Mouse (Mus musculus): ENCODE measurements around the gene Krt17.
"Not testable (repeated sequence)": the region's sequence is repeated elsewhere in the genome, so short reads cannot be mapped to it uniquely, and the experiment has no call there.

Krt17 gene

GRCm38 (mm10) chr11:100260514-100261234, at the start of gene Krt17:
Krt17 (minus strand) TSS chr11:100261029.
- DNase-seq (ENCODE audit: low read depth, low spot score): no peak

- DNase-seq (ENCODE audit: low read depth, low spot score): not testable (repeated sequence)
Measured at GRCm38 (mm10) chr11:100308672-100309071, 47.8 kb upstream of the Krt17 start.

GRCm38 (mm10) chr11:100307900-100308299, 47.1 kb upstream of the Krt17 start:
- no peak for DNase-seq (ENCODE audit: low read depth, low spot score)

- DNase-seq (ENCODE audit: low read depth, low spot score): no peak
Measured at GRCm38 (mm10) chr11:100301292-100301691, 40.5 kb upstream of the Krt17 start.

GRCm38 (mm10) chr11:100300293-100300692, 39.5 kb upstream of the Krt17 start:
- DNase-seq (ENCODE audit: low read depth, low spot score): peak; percentile 73

- DNase-seq (ENCODE audit: low read depth, low spot score): peak; percentile 76
Measured at GRCm38 (mm10) chr11:100298274-100299036, 37.6 kb upstream of the Krt17 start.

- no peak for DNase-seq (ENCODE audit: low read depth, low spot score)
Measured at GRCm38 (mm10) chr11:100297801-100298200, 37.0 kb upstream of the Krt17 start.

- peak; percentile 89 for DNase-seq (ENCODE audit: low read depth, low spot score)
Measured at GRCm38 (mm10) chr11:100295308-100295707, 34.5 kb upstream of the Krt17 start.

GRCm38 (mm10) chr11:100292884-100293283, 32.1 kb upstream of the Krt17 start:
- no peak for DNase-seq (ENCODE audit: low read depth, low spot score)

GRCm38 (mm10) chr11:100290235-100290634, 29.4 kb upstream of the Krt17 start:
- DNase-seq (ENCODE audit: low read depth, low spot score): no peak

- DNase-seq (ENCODE audit: low read depth, low spot score): no peak
Measured at GRCm38 (mm10) chr11:100288942-100289341, 28.1 kb upstream of the Krt17 start.

GRCm38 (mm10) chr11:100287024-100287423, 26.2 kb upstream of the Krt17 start:
- DNase-seq (ENCODE audit: low read depth, low spot score): peak; percentile 49

- no peak for DNase-seq (ENCODE audit: low read depth, low spot score)
Measured at GRCm38 (mm10) chr11:100284988-100285387, 24.2 kb upstream of the Krt17 start.

- DNase-seq (ENCODE audit: low read depth, low spot score): peak; percentile 67
Measured at GRCm38 (mm10) chr11:100282549-100282948, 21.7 kb upstream of the Krt17 start.

- DNase-seq (ENCODE audit: low read depth, low spot score): peak; percentile 88
Measured at GRCm38 (mm10) chr11:100281596-100282544, 21.0 kb upstream of the Krt17 start.

GRCm38 (mm10) chr11:100278759-100279158, 17.9 kb upstream of the Krt17 start:
- DNase-seq (ENCODE audit: low read depth, low spot score): no peak

GRCm38 (mm10) chr11:100277726-100278480, 17.1 kb upstream of the Krt17 start:
- DNase-seq (ENCODE audit: low read depth, low spot score): no peak

GRCm38 (mm10) chr11:100275466-100275865, 14.6 kb upstream of the Krt17 start:
- no peak for DNase-seq (ENCODE audit: low read depth, low spot score)

GRCm38 (mm10) chr11:100274719-100275118, 13.9 kb upstream of the Krt17 start:
- no peak for DNase-seq (ENCODE audit: low read depth, low spot score)

- no peak for DNase-seq (ENCODE audit: low read depth, low spot score)
Measured at GRCm38 (mm10) chr11:100271878-100272277, 11.0 kb upstream of the Krt17 start.

GRCm38 (mm10) chr11:100269821-100270332, 9.0 kb upstream of the Krt17 start, which contains the start of gene Krt42:
Krt42 (minus strand) TSS chr11:100269871.
- no peak for DNase-seq (ENCODE audit: low read depth, low spot score)
